Mouse (Mus musculus) heart, postnatal 0 days (tissue): ENCODE results near the gene Mrpl22. TPM values are rescaled to one million over a fixed set of nuclear protein-coding genes. Genes with fewer than 3 reads are reported as not detected.
A peak's percentile ranks its signal among the peaks of the same experiment; 100 is the strongest.

Source experiments
- ATAC-seq: fragments of 200-750 bp; cut with Nextera tagmentation; 2 replicates; pipeline ENCODE4 v1.8.0; 2017; ENCODE audit warnings: low read depth, moderate number of reproducible peaks, moderate library complexity; ENCODE audit not compliant: insufficient read depth
- DNase-seq: peaks from one replicate; pipeline ENCODE4 v3.0.0-alpha.2; 2016; ENCODE audit warnings: low spot score
- H3K27ac ChIP-seq: fragments of 300-500 bp; sonication (generic); 2 replicates; pipeline ENCODE4 v1.5.1; 2014; ENCODE audit warnings: low read depth, mild to moderate bottlenecking
- H3K27me3 ChIP-seq: fragments of 300-500 bp; sonication (generic); 2 replicates; pipeline ENCODE4 v1.6.1; 2014; ENCODE audit warnings: low read length, mixed read lengths; ENCODE audit not compliant: control insufficient read depth, insufficient read depth
- H3K36me3 ChIP-seq: fragments of 300-500 bp; sonication (generic); replicated peaks from 2 replicates; pipeline ENCODE4 v1.6.1; 2014; ENCODE audit warnings: low read length, mixed read lengths; ENCODE audit not compliant: control insufficient read depth, insufficient read depth
- H3K4me1 ChIP-seq: fragments of 300-500 bp; sonication (generic); 2 replicates; pipeline ENCODE4 v1.6.1; 2014; ENCODE audit warnings: antibody characterized with exemption; ENCODE audit not compliant: control insufficient read depth, insufficient read depth
- H3K4me2 ChIP-seq: fragments of 300-500 bp; sonication (generic); 2 replicates; pipeline ENCODE4 v1.6.1; 2014; ENCODE audit warnings: low read depth, mild to moderate bottlenecking, low read length, moderate library complexity
- H3K4me3 ChIP-seq: fragments of 300-500 bp; sonication (generic); 2 replicates; pipeline ENCODE4 v1.5.1; 2014; ENCODE audit warnings: low read depth, low read length
- H3K9ac ChIP-seq: fragments of 300-500 bp; sonication (generic); replicated peaks from 2 replicates; pipeline ENCODE4 v1.6.1; 2014; ENCODE audit warnings: low read depth, low read length, mixed read lengths
- H3K9me3 ChIP-seq: fragments of 300-500 bp; sonication (generic); replicated peaks from 2 replicates; pipeline ENCODE4 v1.6.1; 2016; ENCODE audit warnings: low read length; ENCODE audit not compliant: control insufficient read depth
- CTCF ChIP-seq: IDR thresholded peaks from 2 replicates; pipeline ENCODE4 v1.5.1; 2016; ENCODE audit warnings: antibody characterized with exemption, control low read depth, low read depth
- EP300 ChIP-seq: IDR thresholded peaks from 2 replicates; pipeline ENCODE4 v1.6.1; 2016; ENCODE audit warnings: antibody characterized with exemption, low read depth
- WGBS: fragments of 180-500 bp; shearing (Covaris S2); extraction: QIAGEN DNeasy Blood & Tissue Kit; methylation state at CpG from one replicate; pipeline ENCODE4 v1.1.7; 2014; 5-methylcytosine and 5-hydroxymethylcytosine counted together
- polyA plus RNA-seq: library from polyadenylated mRNA; unstranded; fragments of >200 nt; fragmentation: Nextera tagmentation; extraction: Ambion mirVana; gene quantifications from 2 replicates; pipeline ENCODE4 v1.2.1, GENCODE M21; 2015
- total RNA-seq: library from RNA; depleted of rRNA; stranded (reverse); fragments of >200 nt; gene quantifications from 2 replicates; pipeline ENCODE4 v1.2.3, GENCODE M21; 2014; ENCODE audit warnings: low replicate concordance; rRNA removed

Mrpl22 gene
- 50.6 and 58.4 TPM in 2 replicates for total RNA-seq
- 124 and 126 TPM in 2 replicates for polyA plus RNA-seq

DNA sequence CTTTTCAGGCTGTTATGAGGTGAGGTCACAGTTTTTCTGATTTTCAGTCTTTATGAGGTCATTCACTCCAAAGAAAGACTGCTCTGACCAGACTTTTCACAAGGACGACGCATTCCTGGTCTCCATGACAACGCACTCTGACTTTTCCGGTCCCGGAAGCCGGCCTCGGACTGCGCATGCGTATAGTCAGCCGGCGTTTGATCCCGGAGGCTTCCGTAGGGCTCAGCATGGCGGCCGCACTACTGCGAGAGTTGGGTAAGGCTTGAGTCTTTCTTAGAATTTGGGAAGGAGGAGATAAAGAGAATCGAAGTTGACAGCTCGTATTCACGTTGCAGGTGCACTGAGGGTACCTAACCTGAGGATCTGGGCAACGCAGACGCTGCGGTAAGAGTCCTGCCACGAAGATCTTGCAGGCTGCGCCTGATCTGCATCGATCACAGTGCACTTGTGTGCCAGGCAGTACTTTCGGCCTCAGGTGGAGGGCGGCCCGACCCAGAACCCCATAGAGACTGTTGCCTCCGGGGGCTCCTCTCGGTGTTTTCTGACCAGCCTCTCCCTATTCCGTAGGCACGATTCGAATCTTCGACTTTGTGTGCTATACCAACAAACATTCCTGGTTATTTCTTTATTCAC lies at the start of gene Mrpl22:
TSS of gene Mrpl22 (plus strand) at position 203 of the 633 bp plus-strand sequence.
- Histone ChIP-seq H3K9ac (peak within 1 kb of the TSS; percentile 82), H3K4me3 (peak within 1 kb of the TSS; percentile 71), H3K4me2 (peak within 1 kb of the TSS; percentile 84), H3K36me3 (peaks cover 36% of the 10 kb centered on the region), H3K4me1 (peaks cover 3% of the 10 kb centered on the region; the same call in 1 of the 2 replicates), H3K27ac (peak within 1 kb of the TSS; percentile 52; the same call in 1 of the 2 replicates), H3K9me3 (no peaks in the 10 kb centered on the region), H3K27me3 (no peaks in the 10 kb centered on the region)
- WGBS, result under 1% methylated on average over 34 of the region's 34 CpGs
- peak; percentile 84 for ATAC-seq
- no peak for TF ChIP-seq EP300
- no peak for TF ChIP-seq CTCF
- DNase-seq, result peak; percentile 95

DNA sequence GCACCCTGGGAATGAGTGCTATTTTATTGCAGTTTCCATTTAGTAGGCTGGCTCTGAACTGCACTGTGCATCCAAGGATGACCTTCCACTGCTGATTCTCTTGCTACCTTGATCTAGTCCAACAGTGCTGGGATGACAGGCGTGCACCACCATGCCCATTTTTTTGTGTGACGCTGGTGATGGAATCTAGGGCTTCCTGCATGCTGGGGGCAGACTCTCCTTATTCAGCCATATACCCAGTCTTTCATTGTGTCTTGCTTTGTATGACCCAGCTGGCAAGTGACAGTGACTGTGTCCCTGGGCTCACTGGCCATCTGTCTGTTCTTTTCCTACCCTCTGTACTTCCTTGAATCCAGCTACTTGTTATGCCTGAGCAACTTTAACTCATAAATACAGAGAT lies 47.8 kb upstream of the Mrpl22 start:
- DNase-seq (no peak), ATAC-seq (no peak)
- Histone ChIP-seq H3K9ac (no peak overlapping the region), H3K36me3 (peaks cover 55% of the 10 kb centered on the region), H3K27ac (no peak overlapping the region), H3K4me2 (no peak overlapping the region), H3K9me3 (no peaks in the 10 kb centered on the region), H3K4me3 (no peak overlapping the region), H3K27me3 (no peaks in the 10 kb centered on the region), H3K4me1 (peaks cover 23% of the 10 kb centered on the region)
- TF ChIP-seq EP300 (no peak), CTCF (no peak)
- WGBS, result 88% methylated on average over 2 of the region's 2 CpGs

DNA sequence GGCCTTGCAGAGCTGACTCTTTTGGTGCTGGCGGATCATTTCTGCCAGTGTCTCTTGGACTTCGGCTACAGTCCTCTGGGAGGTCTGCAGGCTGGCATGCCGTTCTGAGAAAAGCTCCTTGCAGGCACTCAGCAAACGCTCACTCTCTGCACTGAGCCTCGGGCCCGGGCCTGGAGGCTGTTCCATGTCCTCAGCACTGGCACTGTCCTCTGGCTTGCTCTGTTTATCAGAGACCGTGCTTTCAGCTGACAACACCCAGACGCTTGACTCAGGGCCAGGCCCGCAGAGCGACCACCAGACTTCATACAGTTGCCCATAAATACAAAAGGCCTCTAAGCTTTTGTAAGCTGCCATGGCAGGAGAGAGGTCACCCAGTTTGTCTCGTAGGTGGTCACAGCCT lies 46.4 kb upstream of the Mrpl22 start:
- Histone ChIP-seq H3K4me2 (no peak overlapping the region), H3K4me3 (no peak overlapping the region), H3K9me3 (no peaks in the 10 kb centered on the region), H3K9ac (no peak overlapping the region), H3K27ac (peak overlapping the region; percentile 78), H3K4me1 (peaks cover 23% of the 10 kb centered on the region), H3K27me3 (no peaks in the 10 kb centered on the region), H3K36me3 (peaks cover 55% of the 10 kb centered on the region)
- WGBS, result 24% methylated on average over 11 of the region's 11 CpGs
- ATAC-seq (peak; percentile 48), DNase-seq (no peak)
- TF ChIP-seq CTCF, result no peak
- TF ChIP-seq EP300, result no peak

DNA sequence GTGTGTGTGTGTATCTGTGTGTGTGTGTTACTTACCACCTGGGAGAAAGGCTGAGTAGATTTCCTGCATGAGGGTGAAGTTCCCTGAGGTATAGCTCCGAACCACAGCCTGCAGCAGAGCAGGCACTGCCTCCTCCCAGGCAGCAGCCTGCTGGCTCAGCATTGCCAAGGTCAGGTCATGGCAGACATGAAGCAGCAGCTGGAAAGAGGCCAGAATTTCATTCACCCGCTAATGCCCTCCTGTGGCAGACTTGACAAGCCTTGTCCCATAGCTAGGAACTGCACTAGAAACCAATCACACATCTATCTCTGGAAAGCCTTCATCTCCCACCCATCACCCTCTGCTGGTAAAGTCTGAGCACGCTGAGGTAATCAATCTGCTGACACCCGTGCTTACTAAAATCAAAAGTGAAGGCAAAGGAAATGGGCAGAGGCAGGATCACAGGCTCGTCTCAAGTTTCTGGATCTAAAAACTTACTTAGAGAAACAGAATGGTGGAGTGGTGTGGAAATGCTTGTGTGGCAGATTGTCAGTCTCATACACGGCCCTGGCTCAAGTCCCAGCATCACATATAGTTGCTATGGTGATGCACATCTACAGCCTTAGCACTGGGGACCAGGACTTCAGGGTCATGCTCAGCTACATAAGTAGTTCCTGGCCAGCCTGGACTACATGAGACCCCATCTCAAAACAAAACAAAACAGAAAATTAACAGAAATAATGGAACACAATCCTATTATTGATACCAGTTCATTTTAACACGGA lies 44.9 kb upstream of the Mrpl22 start:
- WGBS, result 37% methylated on average over 7 of the region's 7 CpGs
- peak; percentile 84 for DNase-seq
- peak overlapping the region; percentile 78 for H3K27ac ChIP-seq
- no peaks in the 10 kb centered on the region for H3K27me3 ChIP-seq
- peak; percentile 85 for ATAC-seq
- peaks cover 20% of the 10 kb centered on the region for H3K4me1 ChIP-seq
- H3K36me3 ChIP-seq, result peaks cover 51% of the 10 kb centered on the region
- TF ChIP-seq EP300 (no peak), CTCF (peak; percentile 57)
- no peaks in the 10 kb centered on the region for H3K9me3 ChIP-seq
- no peak overlapping the region for H3K9ac ChIP-seq
- H3K4me3 ChIP-seq, result no peak overlapping the region
- H3K4me2 ChIP-seq, result no peak overlapping the region

DNA sequence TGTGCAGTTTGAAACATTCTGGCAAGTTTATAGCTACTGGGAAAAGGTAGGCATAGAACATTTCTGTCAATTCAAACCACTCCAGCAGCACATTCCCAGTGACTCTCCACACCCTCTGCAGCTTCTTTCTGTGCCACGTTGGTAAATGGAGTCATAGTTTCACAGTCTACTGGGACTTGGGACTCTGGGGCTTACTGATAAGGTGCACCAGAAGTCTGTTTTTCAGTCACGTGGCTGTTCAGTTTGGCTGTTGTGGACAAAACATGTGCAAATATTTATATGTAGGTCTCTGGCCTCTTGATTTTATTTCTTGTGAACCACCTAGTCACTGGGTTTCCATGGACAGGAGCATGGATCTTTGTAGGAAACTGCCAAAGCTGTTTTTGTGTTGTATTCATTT lies 43.9 kb upstream of the Mrpl22 start:
- WGBS, result 58% methylated on average over 2 of the region's 2 CpGs
- no peak for ATAC-seq
- H3K36me3 ChIP-seq, result peaks cover 57% of the 10 kb centered on the region

More for the DNA sequence above, 43.9 kb upstream of the Mrpl22 start:
- Histone ChIP-seq H3K4me2 (no peak overlapping the region), H3K27me3 (no peaks in the 10 kb centered on the region), H3K9ac (no peak overlapping the region), H3K27ac (no peak overlapping the region), H3K4me1 (peaks cover 20% of the 10 kb centered on the region), H3K4me3 (no peak overlapping the region), H3K9me3 (no peaks in the 10 kb centered on the region)
- no peak for DNase-seq
- TF ChIP-seq CTCF, result no peak
- TF ChIP-seq EP300, result no peak
